Mouse (Mus musculus): Measurements from ENCODE around the gene Syt13. TPM values are rescaled to one million over a fixed set of nuclear protein-coding genes. Genes with fewer than 3 reads are reported as not detected.

Syt13 gene
- total and polyA plus RNA-seq, 3 experiments, result not detected

GRCm38 (mm10) chr2:92945824-92946598 is 31.1 kb downstream of the Syt13 start:
- Histone ChIP-seq H3K4me1 (ENCODE audit: control insufficient read depth in 1 of 2, insufficient read depth in 2 of 2, low read length in 2 of 2) (no peaks in the 10 kb centered on the region), H3K9me3 (replicated peaks; ENCODE audit: insufficient read depth, low read length) (no peaks in the 10 kb centered on the region), H3K4me3 (ENCODE audit: control insufficient read depth in 1 of 2, insufficient read depth in 1 of 2, low read depth in 2 of 2, low read length in 2 of 2) (no peak overlapping the region), H3K27ac (ENCODE audit: control insufficient read depth, low read depth, low read length) (no peak overlapping the region), H3K79me2 (ENCODE audit: control insufficient read depth, insufficient read depth, low read length, poor library complexity) (no peaks in the 10 kb centered on the region), H3K36me3 (ENCODE audit: control insufficient read depth in 1 of 2, insufficient read depth in 2 of 2, low read length in 2 of 2) (no peaks in the 10 kb centered on the region), H3K27me3 (ENCODE audit: control insufficient read depth in 1 of 2, insufficient read depth in 2 of 2, low read length in 2 of 2) (no peaks in the 10 kb centered on the region), H3K9ac (ENCODE audit: control insufficient read depth, low read depth, low read length, poor library complexity, severe bottlenecking) (no peak overlapping the region)
- TF ChIP-seq NRF1 (IDR thresholded peaks at IDR 0.05; ENCODE audit: insufficient read depth, low read depth, low read length, poor library complexity, severe bottlenecking) (no peak), SMC3 (IDR thresholded peaks at IDR 0.05; ENCODE audit: low read depth, low read length) (no peak), MAX (IDR thresholded peaks at IDR 0.05; ENCODE audit: low read length) (no peak), ZMIZ1 (IDR thresholded peaks at IDR 0.05; ENCODE audit: low read depth, low read length) (no peak), ETS1 (IDR thresholded peaks at IDR 0.05; ENCODE audit: low read depth, low read length) (no peak)
- DNase-seq (ENCODE audit: low read depth, low spot score), result no peak

GRCm38 (mm10) chr2:92947981-92948698 is 33.2 kb downstream of the Syt13 start:
- H3K4me1 ChIP-seq (ENCODE audit: control insufficient read depth in 1 of 2, insufficient read depth in 2 of 2, low read length in 2 of 2), result no peaks in the 10 kb centered on the region
- no peak overlapping the region for H3K27ac ChIP-seq (ENCODE audit: control insufficient read depth, low read depth, low read length)
- no peaks in the 10 kb centered on the region for H3K79me2 ChIP-seq (ENCODE audit: control insufficient read depth, insufficient read depth, low read length, poor library complexity)
- TF ChIP-seq JUND (IDR thresholded peaks at IDR 0.05; ENCODE audit: low read depth, low read length) (no peak), MXI1 (IDR thresholded peaks at IDR 0.05; ENCODE audit: low read depth, low read length) (no peak), ZMIZ1 (IDR thresholded peaks at IDR 0.05; ENCODE audit: low read depth, low read length) (no peak), RAD21 (IDR thresholded peaks at IDR 0.05; ENCODE audit: low read depth, low read length) (no peak), ZKSCAN1 (IDR thresholded peaks at IDR 0.05; ENCODE audit: low read depth, low read length) (no peak), GABPA (IDR thresholded peaks at IDR 0.05; ENCODE audit: low read depth, low read length) (no peak), TBP (IDR thresholded peaks at IDR 0.05; ENCODE audit: low read depth, low read length) (no peak)
- no peaks in the 10 kb centered on the region for H3K27me3 ChIP-seq (ENCODE audit: control insufficient read depth in 1 of 2, insufficient read depth in 2 of 2, low read length in 2 of 2)
- DNase-seq (ENCODE audit: low read depth, low spot score), result no peak
- no peaks in the 10 kb centered on the region for H3K9me3 ChIP-seq (replicated peaks; ENCODE audit: insufficient read depth, low read length)
- H3K9ac ChIP-seq (ENCODE audit: control insufficient read depth, low read depth, low read length, poor library complexity, severe bottlenecking), result no peak overlapping the region
- no peaks in the 10 kb centered on the region for H3K36me3 ChIP-seq (ENCODE audit: control insufficient read depth in 1 of 2, insufficient read depth in 2 of 2, low read length in 2 of 2)
- H3K4me3 ChIP-seq (ENCODE audit: control insufficient read depth in 1 of 2, insufficient read depth in 1 of 2, low read depth in 2 of 2, low read length in 2 of 2), result no peak overlapping the region

GRCm38 (mm10) chr2:92948699-92949300 is 33.9 kb downstream of the Syt13 start:
- H3K27me3 ChIP-seq (ENCODE audit: control insufficient read depth in 1 of 2, insufficient read depth in 2 of 2, low read length in 2 of 2), result no peaks in the 10 kb centered on the region
- no peaks in the 10 kb centered on the region for H3K36me3 ChIP-seq (ENCODE audit: control insufficient read depth in 1 of 2, insufficient read depth in 2 of 2, low read length in 2 of 2)
- TF ChIP-seq NELFE (IDR thresholded peaks at IDR 0.05; ENCODE audit: low read depth, low read length), result no peak
- no peak overlapping the region for H3K9ac ChIP-seq (ENCODE audit: control insufficient read depth, low read depth, low read length, poor library complexity, severe bottlenecking)
- H3K27ac ChIP-seq (ENCODE audit: control insufficient read depth, low read depth, low read length), result no peak overlapping the region
- H3K4me3 ChIP-seq (ENCODE audit: control insufficient read depth in 1 of 2, insufficient read depth in 1 of 2, low read depth in 2 of 2, low read length in 2 of 2), result no peak overlapping the region
- H3K9me3 ChIP-seq (replicated peaks; ENCODE audit: insufficient read depth, low read length), result no peaks in the 10 kb centered on the region
- H3K4me1 ChIP-seq (ENCODE audit: control insufficient read depth in 1 of 2, insufficient read depth in 2 of 2, low read length in 2 of 2), result no peaks in the 10 kb centered on the region
- H3K79me2 ChIP-seq (ENCODE audit: control insufficient read depth, insufficient read depth, low read length, poor library complexity), result no peaks in the 10 kb centered on the region
- DNase-seq (ENCODE audit: low read depth, low spot score), result no peak
